Mouse (Mus musculus) kidney, embryonic 14.5 days (tissue): ENCODE measurements around the gene Ahnak2. TPM values are rescaled to one million over a fixed set of nuclear protein-coding genes. Genes with fewer than 3 reads are reported as not detected.

Experiments
- ATAC-seq: fragments of 200-750 bp; cut with Nextera tagmentation; 2 replicates; pipeline ENCODE4 v1.8.0; 2017; ENCODE audit warnings: moderate number of reproducible peaks, mild to moderate bottlenecking, moderate TSS enrichment, moderate library complexity; ENCODE audit not compliant: low FRiP score, low TSS enrichment
- H3K27ac ChIP-seq: fragments of 300-500 bp; sonication (generic); 2 replicates; pipeline ENCODE4 v1.5.1; 2014; ENCODE audit warnings: low read depth, mild to moderate bottlenecking, low read length, moderate library complexity, mixed read lengths
- H3K27me3 ChIP-seq: fragments of 300-500 bp; sonication (generic); 2 replicates; pipeline ENCODE4 v1.6.1; 2014; ENCODE audit warnings: mild to moderate bottlenecking, low read length; ENCODE audit not compliant: control insufficient read depth, insufficient read depth
- H3K36me3 ChIP-seq: fragments of 300-500 bp; sonication (generic); 2 replicates; pipeline ENCODE4 v1.6.1; 2014; ENCODE audit warnings: low read length, mixed read lengths; ENCODE audit not compliant: control insufficient read depth, insufficient read depth
- H3K4me1 ChIP-seq: fragments of 300-500 bp; sonication (generic); 2 replicates; pipeline ENCODE4 v1.6.1; 2014; ENCODE audit warnings: low read length, mixed read lengths; ENCODE audit not compliant: control insufficient read depth, insufficient read depth
- H3K4me2 ChIP-seq: fragments of 300-500 bp; sonication (generic); replicated peaks from 2 replicates; pipeline ENCODE4 v1.6.1; 2014; ENCODE audit warnings: low read depth, mild to moderate bottlenecking, low read length
- H3K4me3 ChIP-seq: fragments of 300-500 bp; sonication (generic); 2 replicates; pipeline ENCODE4 v1.5.1; 2014; ENCODE audit warnings: mild to moderate bottlenecking, low read length
- H3K9ac ChIP-seq: fragments of 300-500 bp; sonication (generic); 2 replicates; pipeline ENCODE4 v1.6.1; 2014; ENCODE audit warnings: low read depth, mild to moderate bottlenecking, low read length, moderate library complexity
- H3K9me3 ChIP-seq: fragments of 300-500 bp; sonication (generic); 2 replicates; pipeline ENCODE4 v1.6.1; 2016; ENCODE audit warnings: low read length; ENCODE audit not compliant: control insufficient read depth
- WGBS: fragments of 180-500 bp; shearing (Covaris S2); extraction: QIAGEN DNeasy Blood & Tissue Kit; methylation state at CpG from one replicate; pipeline ENCODE4 v1.1.7; 2014; 5-methylcytosine and 5-hydroxymethylcytosine counted together
- polyA plus RNA-seq: library from polyadenylated mRNA; unstranded; fragments of >200 nt; fragmentation: Nextera tagmentation; extraction: Ambion mirVana; gene quantifications from 2 replicates; pipeline ENCODE4 v1.2.1, GENCODE M21; 2014

Ahnak2 gene
- polyA plus RNA-seq, 1 experiment from 2014 or later, result 0.53 TPM

DNA sequence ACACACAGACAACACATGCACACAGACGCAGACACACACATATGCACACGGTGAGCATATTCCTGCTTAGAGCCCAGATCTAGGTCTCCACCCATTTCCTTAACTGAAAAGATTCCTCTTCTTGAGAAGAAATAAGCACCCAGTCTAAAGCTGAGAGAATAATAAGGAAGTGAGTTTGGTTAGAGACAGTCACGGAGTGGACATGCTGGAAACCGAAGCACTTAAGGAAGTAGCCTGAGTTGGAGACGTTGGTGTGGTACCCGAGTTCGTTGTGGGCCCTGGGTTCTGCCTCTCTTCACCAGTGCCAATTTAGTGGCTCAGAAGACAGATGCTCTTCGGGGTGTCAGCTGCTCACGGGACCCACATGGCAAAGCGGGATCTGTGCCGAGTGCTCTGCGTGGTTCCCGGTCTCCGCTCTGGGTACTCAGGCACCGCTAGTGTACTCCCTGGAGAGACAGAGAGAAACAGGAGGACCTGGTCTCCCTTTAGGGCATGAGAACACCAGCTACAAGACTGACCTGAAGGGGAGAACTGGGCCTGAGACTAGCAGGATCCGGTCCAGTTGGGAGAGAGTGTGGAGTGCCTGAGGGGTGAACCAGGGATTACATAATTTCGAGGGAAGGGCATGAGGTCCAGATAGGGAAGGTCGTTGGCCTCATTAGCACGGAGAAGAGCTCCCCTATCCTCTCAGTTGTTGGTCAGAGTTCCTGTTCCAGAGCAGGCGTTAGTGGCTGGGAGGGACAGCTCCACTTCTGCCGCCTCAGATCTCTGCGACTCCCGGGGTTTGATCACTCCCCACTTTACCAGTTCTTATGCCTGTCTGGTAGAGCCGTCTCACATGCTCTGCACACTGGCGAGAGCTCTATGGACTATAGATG is 38.0 kb upstream of the Ahnak2 start:
- Histone ChIP-seq H3K4me2 (no peak overlapping the region), H3K36me3 (no peaks in the 10 kb centered on the region), H3K9ac (no peak overlapping the region), H3K4me3 (no peak overlapping the region), H3K27ac (no peak overlapping the region), H3K9me3 (no peaks in the 10 kb centered on the region), H3K4me1 (no peaks in the 10 kb centered on the region), H3K27me3 (no peaks in the 10 kb centered on the region)
- no peak for ATAC-seq
- WGBS, result 82% methylated on average over 25 of the region's 25 CpGs

DNA sequence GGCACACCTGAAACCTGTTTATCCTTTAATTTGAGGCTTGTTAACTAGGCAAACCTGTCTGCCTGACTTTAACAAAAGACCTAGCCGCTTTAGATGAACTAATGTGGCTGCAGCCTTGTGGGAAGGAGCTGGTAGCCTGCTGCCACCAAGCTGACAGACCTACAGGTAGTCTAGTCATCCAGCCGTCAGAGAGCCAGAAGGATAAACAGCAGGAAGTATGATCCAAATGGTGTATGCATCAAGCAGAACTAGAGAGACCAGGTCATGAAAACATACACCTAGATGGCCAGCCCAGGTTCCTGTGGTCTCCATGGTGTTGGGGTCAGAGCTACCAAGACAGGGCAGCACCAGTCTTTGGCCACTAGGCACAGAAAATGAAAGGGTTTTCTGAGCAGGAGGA is 32.6 kb upstream of the Ahnak2 start:
- Histone ChIP-seq H3K4me3 (no peak overlapping the region), H3K36me3 (peaks cover 4% of the 10 kb centered on the region; the same call in 1 of the 2 replicates), H3K27ac (no peak overlapping the region), H3K9me3 (no peaks in the 10 kb centered on the region), H3K9ac (no peak overlapping the region), H3K4me2 (no peak overlapping the region), H3K27me3 (no peaks in the 10 kb centered on the region), H3K4me1 (peaks cover 5% of the 10 kb centered on the region; the same call in 1 of the 2 replicates)
- no peak for ATAC-seq
- 83% methylated on average over 2 of the region's 2 CpGs for WGBS

DNA sequence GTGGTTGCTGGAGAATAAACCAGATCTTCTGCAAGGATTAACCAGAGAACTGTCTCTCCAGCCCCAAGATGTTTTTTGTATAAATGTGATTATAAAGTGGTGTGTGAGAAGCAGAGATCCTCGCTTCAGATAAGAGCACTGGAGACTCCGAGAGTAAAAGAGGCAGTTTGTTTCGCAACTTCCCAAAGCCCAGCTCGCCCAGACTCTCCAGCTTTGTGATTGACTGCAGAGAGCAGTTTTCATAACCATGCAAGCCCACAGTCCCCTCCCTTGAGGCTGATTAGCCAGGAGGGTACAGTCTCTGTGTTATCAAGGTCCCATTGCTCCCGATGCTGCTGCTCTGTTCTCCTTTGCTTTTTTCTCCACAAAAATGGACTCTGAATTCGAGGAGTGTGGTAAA is 31.1 kb upstream of the Ahnak2 start:
- 78% methylated on average over 6 of the region's 6 CpGs for WGBS
- Histone ChIP-seq H3K9me3 (no peaks in the 10 kb centered on the region), H3K27me3 (no peaks in the 10 kb centered on the region), H3K36me3 (peaks cover 4% of the 10 kb centered on the region; the same call in 1 of the 2 replicates), H3K4me3 (no peak overlapping the region), H3K4me1 (peaks cover 5% of the 10 kb centered on the region; the same call in 1 of the 2 replicates), H3K27ac (no peak overlapping the region), H3K4me2 (no peak overlapping the region), H3K9ac (no peak overlapping the region)
- no peak for ATAC-seq

DNA sequence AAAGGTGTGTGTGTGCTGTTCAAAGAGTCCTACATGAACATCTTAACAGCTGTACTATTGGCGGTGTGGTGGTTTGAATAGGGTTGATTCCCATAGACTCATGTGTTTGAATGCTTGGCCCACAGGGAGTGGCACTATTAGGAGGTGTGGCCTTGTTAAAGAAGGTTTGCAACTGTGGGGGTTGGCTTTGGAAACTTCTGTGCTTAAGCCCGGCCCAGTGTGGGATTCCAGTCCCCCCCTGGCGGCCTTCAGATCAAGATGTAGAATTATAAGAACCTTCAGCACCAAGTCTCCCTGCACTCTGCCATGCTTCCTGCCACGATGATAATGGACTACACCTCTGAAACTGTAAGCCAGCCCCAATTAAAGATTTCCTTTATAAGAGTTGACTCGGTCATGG is 30.0 kb upstream of the Ahnak2 start:
- no peak for ATAC-seq
- peaks cover 10% of the 10 kb centered on the region for H3K36me3 ChIP-seq
- H3K27ac ChIP-seq, result no peak overlapping the region
- WGBS, result 97% methylated on average over 5 of the region's 5 CpGs
- H3K4me3 ChIP-seq, result no peak overlapping the region
- no peaks in the 10 kb centered on the region for H3K9me3 ChIP-seq
- no peak overlapping the region for H3K9ac ChIP-seq
- H3K27me3 ChIP-seq, result no peaks in the 10 kb centered on the region
- peaks cover 12% of the 10 kb centered on the region for H3K4me1 ChIP-seq
- H3K4me2 ChIP-seq, result no peak overlapping the region

DNA sequence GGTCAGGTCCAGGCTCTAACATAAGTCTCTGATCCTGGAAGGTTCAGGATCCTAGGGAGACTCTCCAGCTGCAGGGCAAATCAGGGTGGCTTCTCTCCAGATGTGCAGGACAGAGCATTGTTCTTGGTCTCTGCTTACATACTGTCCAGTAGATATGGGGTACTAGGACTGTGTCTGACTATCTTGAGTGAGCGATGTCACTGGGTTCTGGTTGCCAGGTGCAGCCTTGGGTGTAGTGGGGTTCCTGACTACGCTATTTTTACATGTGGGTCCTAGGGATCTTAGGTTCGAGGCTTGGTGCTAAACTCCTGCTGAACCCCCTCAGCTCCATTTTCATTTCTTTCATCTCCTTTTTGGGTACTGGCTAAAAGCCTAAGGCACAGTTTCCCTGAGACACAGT is 28.1 kb upstream of the Ahnak2 start:
- no peak overlapping the region for H3K27ac ChIP-seq
- peak overlapping the region; percentile 68 for H3K4me3 ChIP-seq
- H3K9ac ChIP-seq, result peak overlapping the region; percentile 97; the same call in 1 of the 2 replicates
- H3K27me3 ChIP-seq, result no peaks in the 10 kb centered on the region
- H3K4me1 ChIP-seq, result peaks cover 25% of the 10 kb centered on the region
- 92% methylated on average over 3 of the region's 3 CpGs for WGBS
- H3K9me3 ChIP-seq, result no peaks in the 10 kb centered on the region
- peaks cover 28% of the 10 kb centered on the region for H3K36me3 ChIP-seq
- no peak for ATAC-seq
- H3K4me2 ChIP-seq, result peak overlapping the region; percentile 64

- peak overlapping the region; percentile 64 for H3K4me2 ChIP-seq
- no peaks in the 10 kb centered on the region for H3K9me3 ChIP-seq
- peaks cover 29% of the 10 kb centered on the region for H3K36me3 ChIP-seq
- WGBS, result 43% methylated on average over 2 of the region's 2 CpGs
- H3K27me3 ChIP-seq, result no peaks in the 10 kb centered on the region
- peak overlapping the region; percentile 68 for H3K4me3 ChIP-seq
- H3K27ac ChIP-seq, result peak overlapping the region; percentile 6; the same call in 1 of the 2 replicates
- ATAC-seq, result no peak
- H3K9ac ChIP-seq, result peak overlapping the region; percentile 97
- peaks cover 25% of the 10 kb centered on the region for H3K4me1 ChIP-seq
Observed at GRCm38 (mm10) chr12:112830141-112830540, 27.7 kb upstream of the Ahnak2 start.

- Histone ChIP-seq H3K9me3 (no peaks in the 10 kb centered on the region), H3K36me3 (peaks cover 35% of the 10 kb centered on the region), H3K4me3 (peak within 1 kb of the TSS; percentile 68), H3K9ac (peak within 1 kb of the TSS; percentile 97), H3K27ac (peak within 1 kb of the TSS; percentile 95), H3K4me1 (peaks cover 25% of the 10 kb centered on the region), H3K27me3 (no peaks in the 10 kb centered on the region), H3K4me2 (peak within 1 kb of the TSS; percentile 70)
- peak; percentile 98 for ATAC-seq
- WGBS, result under 1% methylated on average over 52 of the region's 72 CpGs
Observed at GRCm38 (mm10) chr12:112829244-112829864, 26.9 kb upstream of the Ahnak2 start, which contains the start of gene Cdca4. Gene Cdca4, minus strand, starts transcription at chr12:112829423.

- Histone ChIP-seq H3K9ac (peak overlapping the region; percentile 97), H3K4me3 (peak overlapping the region; percentile 68), H3K9me3 (no peaks in the 10 kb centered on the region), H3K4me2 (peak overlapping the region; percentile 70), H3K4me1 (peaks cover 28% of the 10 kb centered on the region), H3K27me3 (no peaks in the 10 kb centered on the region), H3K27ac (peak overlapping the region; percentile 95), H3K36me3 (peaks cover 39% of the 10 kb centered on the region)
- peak; percentile 87 for ATAC-seq
- 2% methylated on average over 41 of the region's 51 CpGs for WGBS
Observed at GRCm38 (mm10) chr12:112828501-112829243, 26.2 kb upstream of the Ahnak2 start.
